ENCODE assay signal across 8 mouse cellular contexts in the genomic region with DNA sequence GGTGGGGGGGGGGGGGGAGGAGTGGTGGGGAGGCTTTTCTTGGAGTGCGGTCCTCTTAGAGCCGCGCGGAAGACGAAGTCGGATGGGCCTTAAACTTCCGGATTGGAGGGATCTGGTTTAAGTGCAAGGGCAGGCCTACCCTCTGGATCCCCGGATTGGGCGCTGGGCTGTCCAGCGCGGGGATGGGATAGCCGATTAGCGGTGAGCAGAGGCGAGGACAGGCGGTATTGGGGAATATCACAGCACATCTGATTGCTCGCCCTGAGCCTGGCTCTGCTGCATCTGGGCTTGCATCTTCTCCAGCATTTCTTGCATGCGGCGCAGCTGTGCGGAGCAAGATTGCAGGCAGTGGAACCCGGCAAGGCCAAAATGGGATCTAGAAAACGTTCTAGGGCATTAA. TPM values are rescaled to one million over a fixed set of nuclear protein-coding genes. Genes with fewer than 3 reads are reported as not detected.
DNase-seq lines count a peak whose midpoint lies in the region; ATAC-seq lines count a peak whose summit lies in the region.

No protein-coding gene starts in this region.

- H3K9ac ChIP-seq in embryonic facial prominence, embryonic 13.5 days: peak overlapping the region; percentile 67
- peak overlapping the region; percentile 67; the same call in 1 of the 2 replicates for H3K9ac ChIP-seq in intestine, embryonic 16.5 days (ENCODE audit: low read depth, low read length)
- H3K9ac ChIP-seq in neural tube, embryonic 12.5 days: 0 out of 2 replicates have a peak overlapping the region, but pooled peaks have one; percentile 40
- H3K9ac ChIP-seq in forebrain, embryonic 11.5 days (ENCODE audit: low read length): no peak overlapping the region

- 28% methylated on average over 21 of the region's 21 CpGs for WGBS in embryonic facial prominence, embryonic 13.5 days
- WGBS in intestine, embryonic 16.5 days: 42% methylated on average over 21 of the region's 21 CpGs
- 24% methylated on average over 21 of the region's 21 CpGs for WGBS in neural tube, embryonic 12.5 days
- 28% methylated on average over 21 of the region's 21 CpGs for WGBS in forebrain, embryonic 11.5 days

- H3K9me3 ChIP-seq in embryonic facial prominence, embryonic 13.5 days: no peaks in the 10 kb centered on the region
- H3K9me3 ChIP-seq in intestine, embryonic 16.5 days (ENCODE audit: control insufficient read depth, low read length): no peaks in the 10 kb centered on the region
- H3K9me3 ChIP-seq in neural tube, embryonic 12.5 days: no peaks in the 10 kb centered on the region
- no peaks in the 10 kb centered on the region for H3K9me3 ChIP-seq in forebrain, embryonic 11.5 days (ENCODE audit: control insufficient read depth, low read length)

- peak overlapping the region; percentile 64 for H3K4me2 ChIP-seq in embryonic facial prominence, embryonic 13.5 days
- H3K4me2 ChIP-seq in intestine, embryonic 16.5 days (ENCODE audit: low read depth, low read length): peak overlapping the region; percentile 61
- H3K4me2 ChIP-seq in neural tube, embryonic 12.5 days (replicated peaks): peak overlapping the region; percentile 53
- no peak overlapping the region for H3K4me2 ChIP-seq in forebrain, embryonic 11.5 days (ENCODE audit: low read depth, low read length, severe bottlenecking)

- peaks cover 15% of the 10 kb centered on the region for H3K4me1 ChIP-seq in embryonic facial prominence, embryonic 13.5 days
- peaks cover 5% of the 10 kb centered on the region; the same call in 1 of the 2 replicates for H3K4me1 ChIP-seq in intestine, embryonic 16.5 days (ENCODE audit: control insufficient read depth, insufficient read depth, low read length)
- peaks cover 1% of the 10 kb centered on the region for H3K4me1 ChIP-seq in neural tube, embryonic 12.5 days
- H3K4me1 ChIP-seq in forebrain, embryonic 11.5 days (replicated peaks; ENCODE audit: control insufficient read depth, insufficient read depth, low read length): peaks cover under 1% of the 10 kb centered on the region; the same call in 1 of the 2 replicates

- DNase-seq in kidney, postnatal 14 days: peak; percentile 40
- no peak for DNase-seq in kidney, postnatal 10 days
- no peak for DNase-seq in left cerebral cortex, adult 11 months (ENCODE audit: low spot score)
- DNase-seq in thymus, postnatal 4 days: no peak
- no peak for DNase-seq in forebrain, embryonic 11.5 days (ENCODE audit: low spot score)

- no peak for ATAC-seq in embryonic facial prominence, embryonic 13.5 days (ENCODE audit: insufficient number of reproducible peaks, insufficient read depth, low FRiP score, low TSS enrichment, low read depth)
- ATAC-seq in intestine, embryonic 16.5 days: no peak
- ATAC-seq in neural tube, embryonic 12.5 days (ENCODE audit: low FRiP score, low read depth): no peak
- no peak for ATAC-seq in forebrain, embryonic 11.5 days (replicated peaks; ENCODE audit: low FRiP score)

- peak overlapping the region; percentile 42 for H3K4me3 ChIP-seq in embryonic facial prominence, embryonic 13.5 days
- peak overlapping the region; percentile 42 for H3K4me3 ChIP-seq in intestine, embryonic 16.5 days (ENCODE audit: low read length)
- H3K4me3 ChIP-seq in neural tube, embryonic 12.5 days: no peak overlapping the region
- H3K4me3 ChIP-seq in forebrain, embryonic 11.5 days (ENCODE audit: low read depth, low read length): no peak overlapping the region

- H3K36me3 ChIP-seq in embryonic facial prominence, embryonic 13.5 days: no peaks in the 10 kb centered on the region
- H3K36me3 ChIP-seq in intestine, embryonic 16.5 days (ENCODE audit: control insufficient read depth, insufficient read depth, low read length): no peaks in the 10 kb centered on the region
- H3K36me3 ChIP-seq in neural tube, embryonic 12.5 days: no peaks in the 10 kb centered on the region
- H3K36me3 ChIP-seq in forebrain, embryonic 11.5 days (ENCODE audit: control insufficient read depth, insufficient read depth, low read length): no peaks in the 10 kb centered on the region

- H3K27ac ChIP-seq in embryonic facial prominence, embryonic 13.5 days: no peak overlapping the region
- H3K27ac ChIP-seq in intestine, embryonic 16.5 days (ENCODE audit: low read length): no peak overlapping the region
- no peak overlapping the region for H3K27ac ChIP-seq in neural tube, embryonic 12.5 days
- H3K27ac ChIP-seq in forebrain, embryonic 11.5 days (ENCODE audit: low read depth, low read length): no peak overlapping the region

- H3K27me3 ChIP-seq in embryonic facial prominence, embryonic 13.5 days: peaks cover 9% of the 10 kb centered on the region; the same call in 1 of the 2 replicates
- H3K27me3 ChIP-seq in intestine, embryonic 16.5 days (replicated peaks; ENCODE audit: control insufficient read depth, insufficient read depth, low read length): no peaks in the 10 kb centered on the region
- 0 out of 2 replicates have a peak, but pooled peaks cover 13% of the 10 kb centered on the region for H3K27me3 ChIP-seq in neural tube, embryonic 12.5 days (replicated peaks)
- H3K27me3 ChIP-seq in forebrain, embryonic 11.5 days (ENCODE audit: control insufficient read depth, insufficient read depth, low read length): peaks cover 3% of the 10 kb centered on the region

RNA-seq across cellular contexts. Expression of gene Mylpf, which starts 5.8 kb away (rescaled TPM):
- polyA plus RNA-seq in embryonic facial prominence, embryonic 13.5 days (2015; fragmentation: Nextera tagmentation; extraction: Ambion mirVana): 34.1 and 41.1 TPM in 2 replicates
- polyA plus RNA-seq in intestine, embryonic 16.5 days (2015; fragmentation: Nextera tagmentation; extraction: Ambion mirVana): 20.3 and 21.0 TPM in 2 replicates
- polyA plus RNA-seq in neural tube, embryonic 12.5 days (2016; fragmentation: Nextera tagmentation; extraction: Ambion mirVana): 54.2 and 72.8 TPM in 2 replicates
- 11.2 and 11.3 TPM in 2 replicates for polyA plus RNA-seq in forebrain, embryonic 11.5 days (2014; fragmentation: Nextera tagmentation; extraction: Ambion mirVana)

RNA-seq across cellular contexts. Expression of gene Tbc1d10b, which starts 6.3 kb away (rescaled TPM):
- polyA plus RNA-seq in embryonic facial prominence, embryonic 13.5 days (2015; fragmentation: Nextera tagmentation; extraction: Ambion mirVana): 30.4 and 32.0 TPM in 2 replicates
- 15.5 and 18.4 TPM in 2 replicates for polyA plus RNA-seq in intestine, embryonic 16.5 days (2015; fragmentation: Nextera tagmentation; extraction: Ambion mirVana)
- 43.4 and 45.6 TPM in 2 replicates for polyA plus RNA-seq in neural tube, embryonic 12.5 days (2016; fragmentation: Nextera tagmentation; extraction: Ambion mirVana)
- polyA plus RNA-seq in forebrain, embryonic 11.5 days (2014; fragmentation: Nextera tagmentation; extraction: Ambion mirVana): 31.7 and 36.5 TPM in 2 replicates

RNA-seq across cellular contexts. Expression of gene Zfp553, which starts 18.3 kb away (rescaled TPM):
- 53.7 and 55.0 TPM in 2 replicates for polyA plus RNA-seq in embryonic facial prominence, embryonic 13.5 days (2015; fragmentation: Nextera tagmentation; extraction: Ambion mirVana)
- polyA plus RNA-seq in intestine, embryonic 16.5 days (2015; fragmentation: Nextera tagmentation; extraction: Ambion mirVana): 21.6 and 23.6 TPM in 2 replicates
- polyA plus RNA-seq in neural tube, embryonic 12.5 days (2016; fragmentation: Nextera tagmentation; extraction: Ambion mirVana): 67.6 and 68.9 TPM in 2 replicates
- polyA plus RNA-seq in forebrain, embryonic 11.5 days (2014; fragmentation: Nextera tagmentation; extraction: Ambion mirVana): 41.8 and 43.3 TPM in 2 replicates

RNA-seq across cellular contexts. Expression of gene Sept1, which starts 18.4 kb away (rescaled TPM):
- polyA plus RNA-seq in embryonic facial prominence, embryonic 13.5 days (2015; fragmentation: Nextera tagmentation; extraction: Ambion mirVana): 26.9 and 29.6 TPM in 2 replicates
- 15.4 and 16.3 TPM in 2 replicates for polyA plus RNA-seq in intestine, embryonic 16.5 days (2015; fragmentation: Nextera tagmentation; extraction: Ambion mirVana)
- polyA plus RNA-seq in neural tube, embryonic 12.5 days (2016; fragmentation: Nextera tagmentation; extraction: Ambion mirVana): 30.1 and 32.8 TPM in 2 replicates
- 32.8 and 36.6 TPM in 2 replicates for polyA plus RNA-seq in forebrain, embryonic 11.5 days (2014; fragmentation: Nextera tagmentation; extraction: Ambion mirVana)

RNA-seq across cellular contexts. Expression of gene Cd2bp2, which starts 18.7 kb away (rescaled TPM):
- 68.3 and 73.3 TPM in 2 replicates for polyA plus RNA-seq in embryonic facial prominence, embryonic 13.5 days (2015; fragmentation: Nextera tagmentation; extraction: Ambion mirVana)
- polyA plus RNA-seq in intestine, embryonic 16.5 days (2015; fragmentation: Nextera tagmentation; extraction: Ambion mirVana): 42.2 and 43.3 TPM in 2 replicates
- polyA plus RNA-seq in neural tube, embryonic 12.5 days (2016; fragmentation: Nextera tagmentation; extraction: Ambion mirVana): 86.4 and 97.3 TPM in 2 replicates
- polyA plus RNA-seq in forebrain, embryonic 11.5 days (2014; fragmentation: Nextera tagmentation; extraction: Ambion mirVana): 96.5 and 104 TPM in 2 replicates

Comparison
In these comparisons a context has a peak if more than half of its experiments do, and no peak if none do; other contexts are left out.
1. H3K4me3 ChIP-seq: peak in embryonic facial prominence, embryonic 13.5 days (single experiment) and intestine, embryonic 16.5 days (single experiment); none in neural tube, embryonic 12.5 days (single experiment) and forebrain, embryonic 11.5 days (single experiment).